Mouse (Mus musculus): ENCODE measurements around the gene Ints11. TPM values are rescaled to one million over a fixed set of nuclear protein-coding genes. Genes with fewer than 3 reads are reported as not detected.
A peak's percentile ranks its signal among the peaks of the same experiment; 100 is the strongest.

Ints11 gene
- polyA plus RNA-seq, 1 experiment: 49.5 TPM

GRCm38 (mm10) chr4:155868614-155869298, 590 bp upstream of the Ints11 start:
- TF ChIP-seq POLR2A (IDR thresholded peaks at IDR 0.05; ENCODE audit: borderline replicate concordance, control insufficient read depth, low read depth, low read length): no peak
- no peak for TF ChIP-seq CTCF (IDR thresholded peaks at IDR 0.05; ENCODE audit: control insufficient read depth, insufficient read depth, low read length)
- 8% methylated on average over 22 of the region's 22 CpGs for WGBS
- peaks cover 2% of the 10 kb centered on the region for H3K4me1 ChIP-seq (ENCODE audit: control insufficient read depth, insufficient read depth, low read length)
- peak overlapping the region; percentile 49 for H3K27ac ChIP-seq (ENCODE audit: control insufficient read depth, insufficient read depth, low read depth, low read length, poor library complexity)
- peak overlapping the region; percentile 100 for H3K4me3 ChIP-seq (replicated peaks; ENCODE audit: control insufficient read depth, low read depth, low read length)

- 86% methylated on average over 7 of the region's 7 CpGs for WGBS
- Histone ChIP-seq H3K4me3 (replicated peaks; ENCODE audit: control insufficient read depth, low read depth, low read length) (no peak overlapping the region), H3K4me1 (ENCODE audit: control insufficient read depth, insufficient read depth, low read length) (peaks cover 2% of the 10 kb centered on the region), H3K27ac (ENCODE audit: control insufficient read depth, insufficient read depth, low read depth, low read length, poor library complexity) (no peak overlapping the region)
- TF ChIP-seq POLR2A (IDR thresholded peaks at IDR 0.05; ENCODE audit: borderline replicate concordance, control insufficient read depth, low read depth, low read length): no peak
- TF ChIP-seq CTCF (IDR thresholded peaks at IDR 0.05; ENCODE audit: control insufficient read depth, insufficient read depth, low read length): no peak
Observed at GRCm38 (mm10) chr4:155871404-155871803, 2.1 kb downstream of the Ints11 start.

- Histone ChIP-seq H3K4me1 (ENCODE audit: control insufficient read depth, insufficient read depth, low read length) (peaks cover 6% of the 10 kb centered on the region), H3K27ac (ENCODE audit: control insufficient read depth, insufficient read depth, low read depth, low read length, poor library complexity) (no peak overlapping the region), H3K4me3 (replicated peaks; ENCODE audit: control insufficient read depth, low read depth, low read length) (no peak overlapping the region)
- TF ChIP-seq POLR2A (IDR thresholded peaks at IDR 0.05; ENCODE audit: borderline replicate concordance, control insufficient read depth, low read depth, low read length) (no peak), CTCF (IDR thresholded peaks at IDR 0.05; ENCODE audit: control insufficient read depth, insufficient read depth, low read length) (no peak)
- WGBS: 87% methylated on average over 3 of the region's 3 CpGs
Observed at GRCm38 (mm10) chr4:155883587-155883986, 14.2 kb downstream of the Ints11 start.

GRCm38 (mm10) chr4:155886330-155886729, 17.0 kb downstream of the Ints11 start:
- TF ChIP-seq CTCF (IDR thresholded peaks at IDR 0.05; ENCODE audit: control insufficient read depth, insufficient read depth, low read length): no peak
- TF ChIP-seq POLR2A (IDR thresholded peaks at IDR 0.05; ENCODE audit: borderline replicate concordance, control insufficient read depth, low read depth, low read length): no peak
- Histone ChIP-seq H3K4me1 (ENCODE audit: control insufficient read depth, insufficient read depth, low read length) (peaks cover 6% of the 10 kb centered on the region), H3K27ac (ENCODE audit: control insufficient read depth, insufficient read depth, low read depth, low read length, poor library complexity) (peak overlapping the region; percentile 55), H3K4me3 (replicated peaks; ENCODE audit: control insufficient read depth, low read depth, low read length) (peak overlapping the region; percentile 11)
- 60% methylated on average over 5 of the region's 5 CpGs for WGBS

GRCm38 (mm10) chr4:155887674-155888073, 18.3 kb downstream of the Ints11 start:
- TF ChIP-seq CTCF (IDR thresholded peaks at IDR 0.05; ENCODE audit: control insufficient read depth, insufficient read depth, low read length) (no peak), POLR2A (IDR thresholded peaks at IDR 0.05; ENCODE audit: borderline replicate concordance, control insufficient read depth, low read depth, low read length) (no peak)
- Histone ChIP-seq H3K27ac (ENCODE audit: control insufficient read depth, insufficient read depth, low read depth, low read length, poor library complexity) (no peak overlapping the region), H3K4me1 (ENCODE audit: control insufficient read depth, insufficient read depth, low read length) (peaks cover 6% of the 10 kb centered on the region), H3K4me3 (replicated peaks; ENCODE audit: control insufficient read depth, low read depth, low read length) (no peak overlapping the region)
- WGBS: 88% methylated on average over 10 of the region's 10 CpGs

GRCm38 (mm10) chr4:155888181-155888580, 18.8 kb downstream of the Ints11 start:
- Histone ChIP-seq H3K4me1 (ENCODE audit: control insufficient read depth, insufficient read depth, low read length) (peaks cover 7% of the 10 kb centered on the region), H3K27ac (ENCODE audit: control insufficient read depth, insufficient read depth, low read depth, low read length, poor library complexity) (no peak overlapping the region), H3K4me3 (replicated peaks; ENCODE audit: control insufficient read depth, low read depth, low read length) (no peak overlapping the region)
- WGBS: 93% methylated on average over 9 of the region's 9 CpGs
- TF ChIP-seq POLR2A (IDR thresholded peaks at IDR 0.05; ENCODE audit: borderline replicate concordance, control insufficient read depth, low read depth, low read length) (no peak), CTCF (IDR thresholded peaks at IDR 0.05; ENCODE audit: control insufficient read depth, insufficient read depth, low read length) (no peak)

GRCm38 (mm10) chr4:155889316-155889715, 20.0 kb downstream of the Ints11 start:
- Histone ChIP-seq H3K4me1 (ENCODE audit: control insufficient read depth, insufficient read depth, low read length) (peaks cover 10% of the 10 kb centered on the region), H3K4me3 (replicated peaks; ENCODE audit: control insufficient read depth, low read depth, low read length) (no peak overlapping the region), H3K27ac (ENCODE audit: control insufficient read depth, insufficient read depth, low read depth, low read length, poor library complexity) (no peak overlapping the region)
- 79% methylated on average over 5 of the region's 5 CpGs for WGBS
- no peak for TF ChIP-seq CTCF (IDR thresholded peaks at IDR 0.05; ENCODE audit: control insufficient read depth, insufficient read depth, low read length)

- Histone ChIP-seq H3K4me3 (replicated peaks; ENCODE audit: control insufficient read depth, low read depth, low read length) (peak overlapping the region; percentile 99), H3K27ac (ENCODE audit: control insufficient read depth, insufficient read depth, low read depth, low read length, poor library complexity) (peak overlapping the region; percentile 100; the same call in 1 of the 2 replicates), H3K4me1 (ENCODE audit: control insufficient read depth, insufficient read depth, low read length) (peaks cover 8% of the 10 kb centered on the region)
- TF ChIP-seq POLR2A (IDR thresholded peaks at IDR 0.05; ENCODE audit: borderline replicate concordance, control insufficient read depth, low read depth, low read length): no peak
- TF ChIP-seq CTCF (IDR thresholded peaks at IDR 0.05; ENCODE audit: control insufficient read depth, insufficient read depth, low read length): no peak
- under 1% methylated on average over 34 of the region's 34 CpGs for WGBS
Observed at GRCm38 (mm10) chr4:155891011-155891471, 21.7 kb downstream of the Ints11 start.
